Mouse (Mus musculus) hematopoietic stem cell, adult 5-6 weeks (primary cell): ENCODE results near the gene N4bp3. TPM values are rescaled to one million over a fixed set of nuclear protein-coding genes. Genes with fewer than 3 reads are reported as not detected.
"Not testable (repeated sequence)": the region's sequence is repeated elsewhere in the genome, so short reads cannot be mapped to it uniquely, and the experiment has no call there.

Source experiments
- ATAC-seq, 2 experiments: fragments of 125-278 bp in 1 of 2; replicated peaks in 1 of 2; 2 replicates each; pipeline ENCODE4 v1.8.0; 2016 to 2017; ENCODE audit warnings: inconsistent platforms in 2 of 2, mild to moderate bottlenecking in 2 of 2, moderate number of reproducible peaks in 2 of 2, low read depth in 1 of 2, moderate TSS enrichment in 1 of 2; ENCODE audit not compliant: low FRiP score in 2 of 2, poor library complexity in 2 of 2, severe bottlenecking in 2 of 2, insufficient read depth in 1 of 2, low TSS enrichment in 1 of 2
- total RNA-seq: library from RNA; stranded (forward); fragments of 172-1452, 232-1000 nt; gene quantifications from 2 replicates; pipeline ENCODE4 v1.2.3, GENCODE M21; 2017

Gene N4bp3
- total RNA-seq, result 5.7 and 8.4 TPM in 2 replicates

DNA sequence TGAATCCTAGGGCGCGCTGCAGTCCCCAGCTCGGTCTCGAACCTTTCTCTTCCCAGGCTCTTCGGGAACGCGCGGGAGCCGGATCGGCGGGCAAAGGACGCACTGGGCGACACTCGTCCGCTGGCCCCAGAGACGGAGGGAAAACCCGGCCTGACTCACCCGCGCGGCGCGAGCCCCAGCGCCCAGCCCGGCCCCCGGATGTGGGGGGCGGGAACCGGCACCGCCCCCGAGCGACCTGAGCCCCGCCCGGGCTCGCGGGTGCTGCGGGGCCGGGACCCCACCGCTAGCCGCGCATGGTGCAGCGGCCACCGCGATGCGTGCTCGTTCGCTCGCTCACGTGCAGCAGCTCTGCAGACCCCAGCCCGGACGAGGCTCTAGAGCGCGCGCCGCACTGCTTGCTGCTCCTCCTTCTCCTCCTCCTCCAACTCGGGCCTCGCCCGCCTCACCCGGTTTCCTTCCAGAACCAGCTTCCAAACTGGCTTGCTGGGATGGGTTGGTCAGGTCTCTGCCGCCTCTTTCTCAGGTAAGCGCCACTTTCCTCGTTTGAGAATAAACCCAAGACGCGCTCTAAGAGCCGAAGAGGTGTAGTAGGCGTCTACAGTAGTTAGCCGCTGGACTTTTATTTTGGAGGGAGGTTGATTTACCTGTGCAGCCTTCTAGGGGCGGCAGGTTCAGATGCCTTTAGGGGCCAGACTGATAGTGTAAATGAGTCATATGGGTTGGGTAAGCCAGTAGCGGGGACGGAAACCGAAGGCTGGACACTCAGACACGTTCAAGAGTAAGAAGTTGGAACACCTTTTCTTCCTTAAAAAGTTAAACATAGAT lies at the start of gene N4bp3, which contains the start of gene D930048N14Rik:
N4bp3 (minus strand) TSS at position 152 of the 825 bp plus-strand sequence.
D930048N14Rik (plus strand) TSS at position 264 of the 825 bp plus-strand sequence.
- peak in 1 of 2 experiments; percentile 34; a peak in 2 of 4 replicates for ATAC-seq

DNA sequence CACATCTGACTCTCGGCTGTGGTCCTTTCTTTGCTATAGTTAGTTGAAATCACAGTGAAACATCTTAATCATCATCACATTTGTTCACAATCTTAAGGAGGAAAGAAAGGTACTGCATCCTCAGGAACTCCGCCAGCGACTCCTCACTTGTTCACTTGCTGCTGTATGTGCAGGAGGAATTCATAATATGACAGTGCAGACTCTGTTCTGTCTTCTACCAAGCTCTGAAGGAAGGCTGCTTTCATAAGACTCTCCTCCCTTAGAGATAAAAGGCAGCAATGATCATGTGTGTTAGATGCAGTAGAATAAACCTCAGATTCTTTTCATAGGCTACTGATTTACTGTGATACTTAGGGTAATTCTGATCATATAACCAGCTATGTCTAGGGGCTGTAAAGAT lies 44.3 kb upstream of the N4bp3 start:
- no peak for ATAC-seq

DNA sequence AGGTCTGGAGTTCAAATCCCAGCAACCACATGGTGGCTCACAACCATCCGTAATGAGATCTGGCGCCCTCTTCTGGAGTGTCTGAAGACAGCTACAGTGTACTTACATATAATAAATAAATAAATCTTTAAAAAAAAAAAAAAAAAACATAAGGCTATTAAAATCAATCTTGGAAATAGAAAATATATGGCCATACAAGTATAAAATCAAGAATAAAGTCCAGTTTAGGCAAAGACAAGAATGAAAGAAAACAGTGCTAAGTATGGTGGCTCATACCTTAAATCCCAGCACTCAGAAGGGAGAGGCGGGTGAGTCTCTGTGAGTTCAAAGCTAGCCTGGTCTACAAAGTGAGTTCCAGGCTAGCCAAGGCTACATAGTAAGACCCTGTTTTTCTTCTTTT lies 40.0 kb upstream of the N4bp3 start:
- ATAC-seq, result not testable (repeated sequence)

DNA sequence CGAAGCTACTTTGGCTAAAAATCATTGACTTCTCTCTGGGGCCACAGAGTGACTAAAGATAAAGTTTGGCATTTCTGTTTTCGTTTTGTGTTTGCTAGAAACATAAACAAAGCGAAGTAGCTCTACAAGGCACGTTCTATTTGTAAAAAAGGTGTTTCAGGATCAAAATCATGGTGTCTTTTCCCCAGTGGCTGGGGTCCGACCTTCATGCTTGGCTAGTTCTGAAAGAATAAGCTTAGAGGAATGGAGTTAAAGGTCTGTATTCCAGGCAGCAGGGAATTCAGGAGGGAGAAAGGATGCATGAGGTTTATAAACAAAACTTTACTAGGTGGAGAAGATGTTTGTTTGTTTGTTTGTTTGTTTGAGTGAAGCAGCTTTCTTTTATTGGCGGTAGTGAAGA lies 38.7 kb upstream of the N4bp3 start:
- no peak for ATAC-seq

DNA sequence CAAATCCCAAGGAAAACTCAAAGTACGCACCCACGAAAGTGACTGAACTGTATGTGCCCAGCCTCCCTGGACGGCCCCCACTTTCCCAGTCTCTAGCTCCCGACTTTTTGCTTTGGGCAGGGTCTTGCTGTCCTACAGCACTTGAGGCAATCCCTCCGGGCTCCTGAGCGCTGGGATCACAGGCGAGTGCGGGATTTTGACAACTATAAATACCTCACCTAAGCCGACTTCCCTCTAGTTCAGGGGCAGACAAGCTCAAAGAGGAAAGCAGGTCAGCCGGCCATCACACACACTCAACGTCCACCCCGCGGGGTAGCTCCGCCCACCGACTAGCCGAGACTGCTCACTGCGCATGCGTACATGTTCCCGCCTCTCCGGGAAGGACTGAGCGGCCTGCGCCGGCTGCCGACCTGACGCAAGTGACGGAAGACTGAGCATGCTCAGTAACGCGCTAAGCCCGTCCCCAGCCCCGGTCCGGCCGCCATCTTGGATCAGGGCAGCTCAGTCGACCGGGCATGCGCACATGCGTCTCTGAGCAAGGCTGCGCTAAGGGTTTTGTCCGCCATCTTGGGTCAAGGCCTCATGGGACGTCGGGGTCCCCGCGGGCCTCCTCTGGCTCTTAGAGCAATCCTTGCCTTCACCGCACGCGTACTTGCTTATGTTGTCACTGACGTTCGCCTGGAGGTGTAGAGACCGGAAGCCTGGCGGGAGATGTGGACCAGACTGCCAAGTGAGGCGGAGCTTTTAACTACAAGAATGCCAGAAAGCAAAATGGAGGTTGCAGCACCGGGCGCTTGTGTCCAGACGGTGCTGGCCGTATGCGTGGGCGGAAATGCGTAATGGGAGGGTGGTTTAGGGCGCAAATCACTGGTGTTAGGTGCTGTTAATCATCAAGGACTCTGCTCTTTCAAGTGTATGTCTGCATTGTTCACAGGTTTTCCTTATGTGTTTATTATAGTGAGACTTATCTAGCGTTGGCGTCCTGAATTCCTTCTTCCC lies 38.0 kb upstream of the N4bp3 start, which contains the start of gene 0610009B22Rik:
0610009B22Rik (minus strand) TSS at position 545 of the 999 bp plus-strand sequence.
- ATAC-seq, result peak; percentile 97 to 98

DNA sequence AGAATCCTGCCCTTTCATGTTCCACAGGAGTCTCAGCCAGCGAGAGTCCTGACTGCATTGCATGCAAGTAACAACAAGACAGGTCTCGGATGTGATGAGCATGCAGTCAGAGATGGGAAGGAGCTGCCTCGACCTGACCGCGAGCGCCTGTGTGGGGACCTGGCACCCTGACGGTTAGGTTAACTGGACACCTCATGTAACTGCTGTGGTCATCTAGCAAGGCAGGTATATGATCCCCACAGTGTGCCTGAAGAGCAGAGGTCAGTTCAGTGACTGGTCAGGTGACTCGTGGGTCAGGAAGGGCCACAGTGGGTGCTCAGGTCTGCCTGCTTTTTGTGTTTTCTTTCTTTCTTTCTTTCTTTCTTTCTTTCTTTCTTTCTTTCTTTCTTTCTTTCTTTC lies 31.3 kb upstream of the N4bp3 start:
- peak in 1 of 2 experiments; percentile 18; a peak in 1 of 4 replicates for ATAC-seq

DNA sequence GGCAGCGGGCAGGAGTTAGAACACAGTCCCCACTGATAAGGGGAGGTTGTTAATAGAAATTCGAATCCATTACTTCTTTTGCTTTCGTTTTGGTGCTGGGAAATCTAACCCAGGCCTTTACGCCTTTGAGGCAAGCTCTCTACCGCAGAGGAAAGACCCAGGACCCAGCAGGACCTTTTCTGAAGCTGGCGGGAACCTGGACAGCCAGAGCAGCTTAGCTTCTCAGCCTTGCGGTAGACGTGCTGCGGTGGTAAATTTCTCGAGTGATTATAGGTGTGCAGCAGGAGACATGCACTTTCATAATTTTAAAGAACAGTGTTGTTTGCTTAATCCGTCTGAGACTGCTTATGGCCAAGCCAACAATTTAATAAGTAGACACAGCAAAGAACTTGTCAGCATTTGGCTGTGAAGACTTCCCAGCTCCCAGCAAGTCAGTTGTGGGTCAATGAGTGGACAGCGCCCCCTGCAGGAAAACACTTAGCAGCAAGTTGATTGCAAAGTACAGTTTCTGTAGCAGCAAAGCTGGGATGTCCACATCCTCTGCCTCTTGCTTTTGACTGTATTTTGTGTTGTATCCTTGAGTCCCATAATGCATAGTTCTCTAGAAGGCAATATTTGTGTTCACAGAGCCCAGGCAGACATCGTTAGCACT lies 30.8 kb upstream of the N4bp3 start:
- ATAC-seq, result peak; percentile 80 to 87

DNA sequence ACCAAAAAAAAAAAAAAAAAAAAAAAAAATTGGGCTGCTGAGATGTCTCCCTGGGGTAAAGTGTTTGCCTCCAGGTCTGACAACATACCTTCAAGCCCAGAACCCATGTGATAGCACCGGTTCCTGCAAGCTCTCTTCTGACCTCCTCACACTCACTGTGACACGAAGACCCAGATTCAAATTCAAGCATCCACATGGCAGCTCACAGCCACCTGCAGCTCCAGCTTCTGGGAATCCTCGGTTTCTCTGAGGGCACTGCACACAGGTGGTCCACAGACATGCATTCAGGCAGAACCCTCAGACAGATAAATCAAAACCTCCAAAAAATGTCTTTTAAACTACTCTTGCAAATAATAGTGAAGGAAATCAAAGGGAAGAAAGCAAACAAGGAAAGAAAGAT lies 28.8 kb upstream of the N4bp3 start:
- ATAC-seq, result no peak

DNA sequence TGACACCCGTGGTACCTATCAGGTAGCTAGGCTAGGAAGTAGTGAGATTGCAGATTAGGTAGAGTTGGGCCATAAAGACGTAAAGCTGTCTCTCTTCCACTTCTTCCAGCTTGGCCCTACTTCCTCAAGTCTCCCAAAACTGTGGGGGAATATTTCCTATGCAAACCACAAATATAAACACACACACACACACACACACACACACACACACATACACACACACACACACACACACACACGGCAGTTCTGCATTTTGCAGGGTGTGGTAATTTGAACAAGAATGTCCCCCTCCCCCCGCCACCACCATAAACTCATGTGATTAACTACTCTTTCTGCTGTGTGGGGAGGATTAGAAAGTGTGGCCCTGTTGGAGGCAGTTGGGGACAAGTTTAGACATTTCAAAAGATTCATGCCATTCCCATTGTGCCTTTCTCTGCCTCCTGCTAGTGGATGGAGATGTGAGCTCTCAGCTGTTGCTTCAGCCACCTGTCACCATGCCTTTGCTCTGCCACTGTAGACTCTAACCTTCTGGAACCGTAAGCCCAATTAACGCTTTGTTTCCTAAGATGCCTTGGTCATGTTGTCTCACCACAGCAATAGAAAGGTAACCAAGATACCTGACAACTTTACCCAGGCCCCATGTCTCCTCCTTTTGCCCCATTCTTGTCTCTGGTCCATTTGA lies 27.2 kb upstream of the N4bp3 start:
- ATAC-seq, result peak in 1 of 2 experiments; percentile 31; a peak in 2 of 4 replicates

DNA sequence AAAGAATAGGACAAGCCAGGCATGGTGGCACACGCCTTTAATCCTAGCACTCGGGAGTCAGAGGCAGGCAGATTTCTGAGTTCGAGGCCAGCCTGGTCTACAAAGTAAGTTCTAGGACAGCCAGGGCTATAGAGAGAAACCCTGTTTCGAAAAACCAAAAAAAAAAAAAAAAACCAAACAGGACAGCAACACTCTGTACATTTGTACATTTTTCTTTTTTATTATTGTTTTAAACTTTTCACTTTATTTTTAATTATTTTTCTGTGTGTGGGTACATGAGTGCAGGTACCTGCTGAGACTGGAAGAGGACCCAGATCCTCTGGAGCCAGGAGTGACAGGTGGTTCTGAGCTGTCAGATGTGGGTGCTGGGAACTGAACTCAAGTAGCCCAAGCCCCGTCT lies 24.7 kb upstream of the N4bp3 start:
- no peak for ATAC-seq

DNA sequence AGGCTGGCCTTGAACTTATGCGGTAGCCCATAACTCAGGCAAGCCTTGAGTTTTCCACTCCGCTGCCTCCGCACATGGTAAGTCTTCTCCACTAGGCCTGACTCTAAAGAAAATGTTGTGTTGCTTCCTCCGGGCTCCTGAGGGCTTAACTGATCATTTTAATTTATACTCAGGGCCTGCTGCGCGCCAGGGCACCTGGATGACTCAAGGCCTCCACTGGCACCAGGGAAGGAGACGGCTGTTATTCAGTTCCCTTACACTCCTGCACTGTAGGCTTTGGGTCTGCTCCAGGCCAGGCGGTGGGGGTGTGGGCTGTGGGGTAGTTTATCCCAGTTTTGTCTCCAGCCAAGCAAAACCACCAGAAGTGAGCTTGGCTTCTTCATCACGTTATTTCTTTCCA lies 22.6 kb upstream of the N4bp3 start:
- no peak for ATAC-seq

DNA sequence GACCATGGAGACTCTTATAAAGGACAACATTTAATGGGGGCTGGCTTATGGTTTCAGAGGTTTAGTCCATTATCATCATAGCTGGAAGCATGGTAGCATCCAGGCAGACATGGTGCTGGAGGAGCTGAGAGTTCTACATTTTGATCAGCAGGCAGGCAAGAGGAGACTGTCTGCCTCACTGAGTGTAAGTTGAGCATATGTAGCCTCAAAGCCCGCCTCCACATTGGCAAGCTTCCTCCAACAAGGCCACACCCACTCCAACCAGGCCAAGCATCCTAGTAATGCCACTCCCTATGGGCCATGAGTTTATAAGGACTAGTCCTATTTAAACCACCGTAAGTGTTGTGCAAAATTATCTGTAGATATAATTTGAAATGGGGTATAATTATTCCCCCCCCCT lies 20.7 kb upstream of the N4bp3 start:
- ATAC-seq, result no peak

DNA sequence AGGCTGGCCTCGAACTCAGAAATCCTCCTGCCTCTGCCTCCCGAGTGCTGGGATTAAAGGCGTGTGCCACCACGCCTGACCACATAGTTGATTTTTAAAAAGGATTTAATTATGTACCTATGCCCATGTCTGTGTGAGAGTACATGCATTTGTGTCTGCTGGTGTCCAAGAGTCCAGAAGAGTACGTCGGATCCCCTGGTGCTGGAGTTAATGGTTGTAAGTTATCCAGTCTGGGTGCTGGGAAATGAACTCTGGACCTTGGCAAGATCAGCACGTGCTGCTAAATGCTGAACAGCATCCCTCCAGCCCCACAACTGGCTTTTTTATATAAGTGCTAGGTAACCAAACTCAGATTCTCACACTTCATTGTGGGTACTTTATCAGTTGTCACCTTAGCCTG lies 20.2 kb upstream of the N4bp3 start:
- ATAC-seq, result no peak

DNA sequence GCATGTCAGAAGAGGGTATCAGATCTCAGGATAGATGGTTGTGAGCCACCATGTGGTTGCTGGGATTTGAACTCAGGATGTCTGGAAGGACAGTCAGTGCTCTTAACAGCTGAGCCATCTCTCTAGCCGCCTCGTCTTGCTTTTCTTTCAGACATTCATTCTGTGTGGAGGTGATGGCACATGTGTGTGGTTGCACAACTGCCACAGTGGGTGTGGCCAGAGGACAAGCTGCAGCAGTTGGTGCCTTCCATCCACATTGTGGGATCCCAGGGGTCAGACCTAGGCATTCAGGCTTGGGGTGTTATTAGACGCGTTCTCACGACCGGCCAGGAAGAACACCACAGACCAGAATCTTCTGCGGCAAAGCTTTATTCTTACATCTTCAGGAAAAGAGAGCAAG lies 14.1 kb upstream of the N4bp3 start:
- ATAC-seq, result not testable (repeated sequence)

DNA sequence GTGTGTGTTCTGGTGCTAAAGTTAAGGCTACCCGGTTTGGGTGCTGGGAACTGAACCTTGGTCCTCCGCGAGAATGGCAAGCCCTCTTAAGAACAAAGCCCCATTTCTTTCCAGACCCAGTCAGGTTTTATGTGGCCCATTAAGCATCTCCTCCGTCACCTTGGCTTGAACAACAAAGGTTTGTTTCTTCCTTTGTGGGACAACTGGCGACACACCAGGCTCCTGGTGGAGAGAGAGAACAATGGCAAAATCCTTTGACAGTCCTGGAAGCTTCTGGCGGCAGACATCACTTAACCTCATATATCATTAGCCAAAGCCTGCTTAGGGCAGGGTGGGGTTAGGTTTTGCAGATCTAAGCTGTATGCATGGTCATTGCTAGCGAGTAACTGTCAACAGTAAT lies 12.0 kb upstream of the N4bp3 start:
- no peak for ATAC-seq

DNA sequence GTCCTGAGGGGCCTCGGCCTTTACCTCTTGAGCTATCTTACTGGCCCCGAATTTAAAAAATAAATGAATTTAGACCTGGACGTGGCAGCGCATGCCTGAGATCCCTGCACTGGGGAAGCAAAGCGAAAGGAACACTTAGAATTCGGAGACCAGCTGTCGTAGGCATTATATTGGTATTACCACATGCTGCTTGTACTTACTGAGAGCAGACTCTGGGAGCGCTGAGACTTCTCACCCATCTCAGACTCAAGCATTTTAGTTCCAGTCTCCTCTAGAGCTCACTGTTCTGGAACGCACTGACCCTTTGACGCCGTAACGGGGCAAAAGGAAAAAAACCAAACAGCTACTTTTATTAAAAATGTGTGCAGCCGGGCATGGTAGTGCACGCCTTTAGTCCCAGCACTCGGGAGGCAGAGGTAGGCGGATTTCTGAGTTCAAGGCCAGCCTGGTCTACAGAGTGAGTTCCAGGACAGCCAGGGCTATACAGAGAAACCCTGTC lies 11.3 kb upstream of the N4bp3 start:
- ATAC-seq, result no peak

DNA sequence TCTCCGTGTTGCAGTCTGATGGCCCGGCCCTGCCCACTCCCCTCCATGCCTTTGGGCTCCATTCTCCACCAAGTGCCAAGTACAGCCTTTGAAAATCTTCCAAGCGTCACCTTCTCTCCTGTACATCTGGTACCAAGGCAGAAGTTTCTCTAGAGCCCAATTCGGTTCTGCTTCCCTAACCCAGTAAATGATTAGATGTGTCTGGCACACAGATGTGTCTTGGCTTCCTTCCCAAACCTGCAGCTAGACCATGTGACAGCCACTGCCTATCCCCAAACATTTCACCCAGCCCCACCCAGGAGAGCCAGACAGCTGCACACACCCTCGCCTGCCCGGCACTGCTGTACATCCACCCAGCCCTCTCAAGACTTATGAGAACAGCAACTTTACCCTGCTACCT lies 8.1 kb upstream of the N4bp3 start:
- peak; percentile 55 to 76; a peak in 3 of 4 replicates for ATAC-seq
